Mouse (Mus musculus) adrenal gland, adult 8-10 months (tissue): ENCODE data around the gene Ripor3. TPM values are rescaled to one million over a fixed set of nuclear protein-coding genes. Genes with fewer than 3 reads are reported as not detected.
A peak's percentile ranks its signal among the peaks of the same experiment; 100 is the strongest.

Experiments used
- DNase-seq: peaks from one replicate; pipeline ENCODE4 v3.0.0; 2022
- total RNA-seq, 4 experiments: library from RNA; stranded (reverse); gene quantifications; 2 replicates each; pipeline ENCODE4 v1.2.4; 2022

The Ripor3 gene
- total RNA-seq, 4 experiments from 2014 or later, result 1.5 to 4.4 (median 3.3) TPM

DNA sequence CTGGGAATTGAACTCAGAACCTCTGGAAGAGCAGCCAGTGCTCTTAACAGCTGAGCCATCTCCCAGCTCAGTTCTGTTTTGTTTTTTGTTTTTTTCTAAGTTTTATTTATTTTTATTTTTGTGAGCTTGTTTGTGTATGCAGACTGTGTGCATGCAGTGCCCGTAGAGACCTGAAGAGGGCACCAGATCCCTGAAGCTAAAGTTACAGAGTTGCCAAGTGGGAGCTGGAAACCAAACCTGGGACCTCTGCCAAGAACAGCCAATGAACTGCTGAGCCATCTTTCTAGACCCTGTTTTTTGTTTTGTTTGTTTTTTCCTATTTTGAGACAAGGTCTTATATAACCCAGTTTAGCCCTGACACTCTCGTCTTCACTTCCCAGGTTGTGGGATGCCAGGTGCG lies 18.0 kb upstream of the Ripor3 start:
- no peak for DNase-seq

DNA sequence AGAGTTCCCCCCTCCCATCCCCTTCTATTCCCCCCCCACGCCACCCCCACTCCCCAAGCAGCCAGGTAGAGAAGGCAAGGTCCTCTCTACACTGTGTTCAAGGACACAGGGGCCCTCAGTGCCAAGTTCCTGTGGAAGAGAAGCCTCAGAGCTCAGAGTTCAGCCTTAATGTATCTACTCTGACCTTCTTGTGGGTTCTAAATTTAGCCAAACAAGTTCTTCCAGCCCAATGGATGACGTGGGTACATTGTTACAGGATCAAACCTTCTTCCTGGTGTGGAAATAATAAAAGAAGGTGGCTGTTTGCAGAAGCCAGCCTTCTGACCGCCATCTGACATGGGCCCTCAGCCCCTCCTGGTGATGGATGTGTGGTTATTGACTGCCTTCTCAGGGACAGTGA lies 16.0 kb upstream of the Ripor3 start:
- DNase-seq, result no peak

DNA sequence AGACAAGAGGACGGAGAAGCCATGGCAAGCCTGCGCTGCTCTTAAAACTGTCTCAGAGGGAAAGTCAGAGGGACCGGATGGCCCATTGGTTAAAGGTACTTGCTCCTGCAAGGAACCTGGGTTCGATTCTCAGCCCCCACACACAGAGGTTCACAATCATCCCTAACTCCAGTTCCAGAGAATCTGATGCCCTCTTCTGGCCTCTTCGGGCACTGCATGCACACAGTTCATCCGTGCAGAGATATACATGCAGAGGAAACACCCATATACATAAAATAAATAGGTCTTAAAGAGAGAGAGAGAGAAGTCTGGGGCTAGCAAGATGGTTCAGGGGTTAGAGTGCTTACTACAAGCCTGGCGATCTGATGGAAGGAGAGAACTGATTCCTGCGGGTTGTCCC lies 15.5 kb upstream of the Ripor3 start:
- no peak for DNase-seq

DNA sequence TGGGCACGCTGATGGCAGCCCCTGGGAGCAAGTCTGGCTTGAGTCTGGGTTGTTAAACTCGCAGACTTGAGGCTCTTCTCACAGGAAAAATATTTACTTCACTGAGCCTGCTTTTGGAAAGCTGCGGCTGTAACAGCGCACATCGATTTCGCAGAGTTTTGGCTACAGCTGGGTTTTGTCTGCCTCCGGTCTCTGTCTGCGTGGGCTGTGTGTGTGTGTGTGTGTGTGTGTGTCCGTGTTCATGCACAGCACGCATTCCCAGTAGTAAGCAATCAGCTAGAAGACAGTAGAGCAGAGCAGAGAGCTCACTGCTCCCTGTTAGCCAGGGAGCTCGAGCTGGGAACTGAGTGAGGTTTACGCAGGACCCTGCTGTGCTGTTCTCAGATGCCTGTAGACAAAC lies 14.8 kb upstream of the Ripor3 start:
- no peak for DNase-seq

DNA sequence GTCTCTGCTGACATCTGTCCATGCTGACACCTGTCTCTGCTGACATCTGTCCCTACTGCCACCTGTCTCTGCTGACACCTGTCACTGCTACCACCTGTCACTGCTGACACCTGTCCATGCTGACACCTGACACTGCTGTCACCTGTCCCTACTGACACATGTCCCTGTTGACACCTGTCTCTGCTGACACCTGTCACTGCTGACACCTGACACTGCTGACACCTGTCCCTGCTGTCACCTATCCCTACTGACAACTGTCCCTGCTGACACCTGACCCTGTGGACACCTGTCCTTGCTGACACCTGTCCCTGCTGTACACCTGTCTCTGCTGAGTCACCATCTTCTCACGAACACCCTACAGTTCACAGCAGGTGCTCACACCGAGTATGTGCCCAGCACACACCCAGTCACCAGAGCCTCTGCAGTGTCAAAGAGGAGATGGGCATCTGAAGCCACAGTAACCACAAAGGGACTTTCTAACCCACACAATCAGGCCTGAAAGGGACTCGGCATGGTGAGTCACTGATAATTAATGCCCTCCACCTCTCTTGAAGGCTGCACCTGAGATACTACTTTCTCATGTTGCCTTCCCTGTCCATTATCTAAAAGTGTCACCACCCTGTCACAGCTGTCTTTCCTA lies 13.5 kb upstream of the Ripor3 start:
- no peak for DNase-seq

DNA sequence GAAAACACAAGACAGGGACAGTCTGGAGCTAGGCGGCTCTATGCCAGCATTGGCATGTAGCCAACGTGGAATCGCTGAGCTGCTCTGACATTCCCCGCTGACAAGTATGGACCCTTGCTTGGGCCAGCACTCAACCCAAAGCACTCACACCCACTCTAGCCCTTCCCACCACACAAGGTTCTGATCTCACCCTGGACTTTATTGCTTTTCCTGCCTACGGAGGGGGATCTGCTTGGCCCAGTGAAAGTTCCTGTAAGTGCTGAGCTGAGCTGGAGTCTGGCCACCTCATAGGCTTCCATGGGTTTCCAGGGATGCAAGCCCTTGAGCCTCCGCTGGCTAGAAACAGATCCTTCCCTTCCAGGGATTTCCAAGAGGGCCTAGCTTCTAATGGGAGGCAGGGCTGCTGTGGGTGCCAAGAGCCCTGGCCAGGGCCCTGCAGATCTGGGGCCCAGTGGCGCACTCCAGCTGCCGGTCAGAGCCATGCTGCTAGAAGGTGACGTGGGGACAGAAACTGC lies 8.8 kb upstream of the Ripor3 start:
- no peak for DNase-seq

DNA sequence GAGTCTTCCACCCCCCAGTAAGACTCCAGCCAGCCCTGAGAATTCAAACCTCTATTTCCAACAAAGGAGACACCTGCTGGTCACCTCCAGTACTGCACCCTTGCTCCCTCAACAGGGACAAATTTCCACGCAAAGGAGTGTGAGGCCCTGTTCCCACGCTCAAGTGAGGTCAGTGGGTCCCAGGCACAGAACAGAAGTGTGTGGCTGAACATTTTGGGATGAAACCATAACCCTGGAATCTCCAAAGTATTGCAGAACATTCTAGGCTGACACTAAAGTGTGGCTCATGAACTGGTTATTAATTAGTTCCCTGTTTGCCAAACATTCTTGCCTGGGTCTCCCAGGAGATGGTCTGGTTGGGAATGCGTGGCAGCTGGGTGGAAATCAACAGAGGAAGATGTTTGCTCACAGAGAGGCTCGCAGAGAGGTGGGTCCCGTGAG lies 6.6 kb upstream of the Ripor3 start:
- DNase-seq, result peak; percentile 27

DNA sequence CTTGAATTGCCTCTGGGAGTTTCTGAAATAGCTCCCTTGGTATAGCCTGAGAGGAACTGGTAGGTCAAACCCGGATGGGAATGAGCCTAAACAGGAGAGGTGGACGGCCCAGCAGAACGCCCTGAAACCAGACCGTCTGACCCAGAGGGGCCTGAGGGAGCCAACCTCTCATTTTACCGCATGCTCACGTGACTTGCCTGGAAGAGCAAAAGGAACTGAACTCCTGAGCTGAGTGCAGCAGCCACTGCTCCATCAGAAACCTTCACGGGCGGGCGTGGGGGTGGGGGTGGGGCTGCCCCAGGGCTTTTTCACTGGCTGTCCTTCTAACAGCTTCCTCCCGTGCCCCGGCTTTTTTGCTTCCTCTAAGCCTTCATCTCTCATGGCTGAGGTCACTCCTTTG lies 475 bp upstream of the Ripor3 start:
- no peak for DNase-seq

DNA sequence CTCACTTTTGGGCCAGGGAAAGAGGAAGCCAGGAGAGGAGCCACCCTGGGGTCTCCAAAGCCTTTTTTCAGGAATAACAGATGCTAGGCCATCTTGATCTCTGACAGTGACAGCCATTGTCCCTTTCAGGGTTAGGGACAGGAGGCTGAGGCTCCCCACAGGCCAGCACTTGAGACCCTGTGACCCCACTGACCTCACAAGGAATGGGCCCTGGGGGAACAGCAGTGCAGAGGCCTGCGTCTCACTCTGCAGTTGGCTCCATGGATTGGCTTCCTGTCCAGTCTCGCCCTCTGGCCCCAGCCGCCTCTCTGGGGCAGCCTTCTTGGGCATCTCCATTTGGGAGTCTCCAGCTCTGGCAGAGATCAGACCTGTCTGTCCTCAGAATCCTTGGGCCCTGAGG lies 2.3 kb downstream of the Ripor3 start:
- DNase-seq, result no peak

DNA sequence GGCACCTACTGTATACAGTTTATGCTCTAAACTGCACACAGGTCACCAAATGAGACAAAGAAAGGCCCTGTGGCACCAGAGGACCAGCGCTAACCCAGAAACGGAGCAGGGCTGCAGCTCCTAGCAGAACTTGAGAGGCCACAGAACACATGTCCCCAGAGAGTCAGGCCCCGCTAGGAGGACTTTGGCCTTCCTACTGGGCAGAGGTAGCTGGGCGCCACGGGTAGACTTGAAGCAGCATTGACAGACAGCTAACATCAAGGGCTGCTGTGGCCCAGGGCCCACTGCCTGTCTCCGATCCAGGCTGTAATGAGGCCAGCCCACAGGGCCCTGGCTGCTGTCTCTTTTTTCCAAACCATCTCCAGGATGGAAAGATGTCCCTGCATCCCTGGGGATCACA lies 3.9 kb downstream of the Ripor3 start:
- DNase-seq, result no peak

DNA sequence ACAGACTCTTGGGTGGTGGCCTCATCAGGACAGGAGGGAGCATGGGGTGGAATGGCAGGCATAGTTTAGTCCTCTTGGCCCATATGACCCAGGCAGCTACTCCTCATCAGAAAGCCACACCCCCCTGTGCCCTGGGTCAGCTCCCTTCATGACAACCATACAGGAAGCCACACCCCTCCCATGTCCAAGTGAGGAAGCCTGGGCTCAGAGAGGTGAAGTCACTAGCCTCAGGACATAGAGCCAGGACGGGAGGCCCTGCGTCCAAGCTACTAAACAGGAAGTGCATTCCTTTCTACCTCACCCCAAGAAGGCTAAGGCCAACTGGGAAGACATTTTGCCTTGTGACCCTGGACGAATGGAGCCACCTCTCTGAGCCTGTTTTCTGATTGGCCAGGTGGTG lies 4.8 kb downstream of the Ripor3 start:
- DNase-seq, result no peak

DNA sequence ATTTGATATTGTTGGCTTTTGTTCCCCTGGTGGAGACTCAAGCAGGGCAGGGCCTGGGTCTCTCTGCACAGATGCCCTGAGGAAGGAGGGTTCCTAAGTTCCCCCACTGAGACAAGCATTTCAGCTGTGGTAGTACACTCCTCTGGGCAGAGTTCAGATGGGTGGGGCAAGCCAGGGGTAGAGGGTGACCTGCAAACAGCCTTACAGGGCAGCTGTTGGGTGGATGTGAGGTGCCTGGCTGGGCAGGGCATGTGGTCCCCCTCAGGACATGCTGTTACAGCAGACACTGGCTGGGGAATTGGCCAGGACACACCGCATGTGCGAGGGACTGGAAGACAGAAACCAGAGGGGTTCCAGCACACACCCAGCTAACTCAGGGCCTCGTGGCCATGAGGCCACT lies 5.4 kb downstream of the Ripor3 start:
- no peak for DNase-seq

DNA sequence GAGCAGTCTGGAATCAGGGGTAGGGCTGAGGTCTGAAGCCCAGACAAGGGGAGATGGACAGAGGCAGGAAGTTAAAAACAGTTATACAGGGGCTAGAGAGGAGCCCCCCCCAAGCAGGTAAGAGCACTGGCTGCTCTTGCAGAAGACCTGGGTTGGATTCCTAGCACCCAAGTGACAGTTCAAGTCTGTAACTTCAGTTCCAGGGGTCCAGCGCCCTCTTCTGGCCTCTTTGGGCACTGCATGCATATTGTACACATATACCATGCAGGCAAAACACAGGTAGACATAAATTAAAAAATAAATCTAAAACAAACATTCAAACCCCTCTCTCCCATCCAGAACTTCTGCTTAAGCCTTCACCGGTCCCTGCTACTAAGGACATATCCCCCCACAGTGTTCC lies 6.0 kb downstream of the Ripor3 start:
- no peak for DNase-seq

DNA sequence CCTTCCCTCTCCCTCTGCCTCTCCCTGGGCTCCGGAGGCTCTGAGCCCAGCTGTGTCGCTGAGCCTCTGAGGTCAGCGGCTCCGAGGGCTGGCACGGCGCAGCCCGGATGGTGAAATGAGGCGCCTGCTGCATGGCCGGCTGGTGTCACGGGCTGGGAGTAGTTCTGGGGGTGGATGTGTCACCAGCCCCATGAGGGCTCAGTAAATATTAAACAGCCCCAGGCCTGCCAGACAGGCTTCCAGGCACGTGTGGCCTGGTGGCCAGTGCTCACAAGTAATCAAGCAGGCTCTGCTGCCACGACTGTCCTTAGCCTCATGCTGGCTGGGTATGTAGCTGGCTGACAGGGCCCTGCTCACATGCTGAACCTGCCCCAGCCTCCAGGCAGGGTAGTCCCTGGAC lies 7.0 kb downstream of the Ripor3 start:
- no peak for DNase-seq

DNA sequence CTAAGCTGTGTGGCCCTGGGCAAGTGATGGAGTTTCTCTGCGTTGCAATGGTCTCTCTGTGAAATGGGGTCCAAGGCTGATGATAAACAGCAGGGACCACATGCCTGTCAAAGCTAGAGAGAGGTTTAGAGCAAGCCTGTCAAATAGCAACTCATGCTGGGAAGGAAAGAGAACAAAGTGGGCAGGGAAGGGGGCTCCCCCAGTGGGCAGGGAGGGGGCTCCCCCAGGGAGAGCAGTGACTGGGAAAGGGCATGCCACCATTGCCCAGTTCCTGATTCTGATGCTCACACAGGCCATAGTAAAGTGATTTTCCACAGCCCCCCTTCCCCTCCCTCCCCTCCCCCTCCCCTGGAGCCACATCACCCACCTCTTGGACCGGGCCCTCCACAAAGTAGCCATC lies 7.5 kb downstream of the Ripor3 start:
- DNase-seq, result no peak

DNA sequence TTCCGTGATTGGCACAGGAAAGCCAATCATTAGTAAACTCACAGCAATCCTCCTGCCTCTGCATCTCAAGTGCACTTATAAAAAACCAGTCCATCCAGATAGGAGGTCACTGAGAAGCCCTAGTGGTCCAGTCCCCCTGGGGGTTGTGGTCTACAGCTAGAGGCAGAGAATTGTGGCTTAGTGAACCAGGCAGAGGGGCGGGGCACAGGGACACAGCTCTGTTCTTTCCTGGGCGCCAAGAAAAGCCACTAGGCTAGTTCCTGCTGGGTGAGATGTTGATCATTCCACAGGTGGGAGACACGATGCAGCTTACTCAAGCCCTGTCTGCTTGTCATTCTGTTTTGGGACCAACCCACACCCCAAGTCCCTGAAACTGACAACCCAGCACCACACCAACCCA lies 8.2 kb downstream of the Ripor3 start:
- DNase-seq, result no peak

DNA sequence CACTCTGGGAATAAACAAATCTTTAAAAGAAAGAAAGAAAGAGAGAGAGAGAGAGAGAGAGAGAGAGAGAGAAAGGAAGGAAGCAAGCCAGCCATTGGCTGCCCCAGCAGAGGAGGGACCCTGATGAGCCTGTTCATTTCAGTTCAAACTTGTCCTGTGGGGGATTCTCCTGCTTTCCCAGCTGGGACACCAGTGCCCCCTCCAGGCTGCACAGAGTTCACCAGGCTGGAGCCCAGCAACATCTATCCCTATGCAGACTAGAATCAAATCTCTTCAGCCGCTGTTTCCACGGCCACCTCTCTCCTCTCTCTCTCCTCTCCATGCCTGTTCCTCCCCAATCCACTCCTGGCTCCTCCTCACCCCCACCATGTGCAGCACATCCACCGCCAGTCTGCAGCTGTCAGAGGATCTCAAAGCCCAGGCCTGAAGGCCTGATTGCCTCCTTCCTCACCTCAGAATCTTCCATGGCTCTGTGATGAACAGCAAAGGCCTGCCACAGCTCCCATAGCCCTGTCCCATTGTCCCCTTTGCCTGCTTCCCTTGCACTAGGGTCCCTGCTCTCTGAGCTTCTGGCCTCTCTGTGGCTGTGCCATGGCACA lies 11.2 kb downstream of the Ripor3 start:
- DNase-seq, result no peak

DNA sequence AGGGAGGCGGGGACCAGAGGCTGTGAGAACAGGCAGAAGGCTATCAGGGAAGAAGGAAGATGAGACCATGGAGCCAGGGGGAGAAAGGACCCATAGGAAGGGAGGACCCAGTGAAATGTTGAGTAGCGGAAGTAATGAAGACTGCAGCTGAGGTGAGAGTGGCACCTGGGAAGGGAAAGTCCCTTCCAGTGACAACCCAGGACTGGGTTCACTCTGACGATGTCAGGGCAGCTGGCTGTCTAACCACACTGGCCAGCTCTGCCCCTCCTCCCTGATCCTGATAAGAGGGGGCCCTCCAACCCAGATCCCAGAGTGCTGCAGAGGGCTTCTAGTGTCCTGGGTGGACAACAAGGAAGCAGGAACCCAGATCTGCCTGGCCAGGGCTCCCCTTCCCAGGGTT lies 12.9 kb downstream of the Ripor3 start:
- no peak for DNase-seq

DNA sequence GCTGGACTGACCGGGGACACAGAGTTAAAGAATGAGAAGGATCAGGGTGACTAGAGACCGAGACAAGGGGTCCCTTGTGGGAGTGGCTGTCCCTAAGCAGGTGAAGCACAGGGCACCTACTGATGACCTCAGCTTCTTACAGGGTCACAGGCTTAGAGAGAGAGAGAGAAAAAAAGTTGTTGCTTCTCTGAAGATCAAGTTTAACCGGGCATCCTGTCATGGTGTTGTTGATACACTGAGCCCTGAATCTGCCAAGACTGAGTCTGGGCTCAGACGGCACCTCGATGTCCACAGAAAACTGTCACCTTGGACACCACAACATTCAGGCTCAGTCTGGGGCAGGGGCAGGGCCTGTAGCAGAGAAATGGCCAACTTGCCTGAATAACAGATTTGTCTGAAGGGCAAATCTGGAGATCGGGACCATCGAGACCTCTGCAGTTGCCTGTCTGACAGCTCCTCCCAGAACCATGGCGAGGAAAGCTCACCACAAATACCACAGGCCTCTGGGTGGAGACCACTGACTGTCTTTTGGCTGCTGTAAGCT lies 13.7 kb downstream of the Ripor3 start:
- DNase-seq, result no peak

DNA sequence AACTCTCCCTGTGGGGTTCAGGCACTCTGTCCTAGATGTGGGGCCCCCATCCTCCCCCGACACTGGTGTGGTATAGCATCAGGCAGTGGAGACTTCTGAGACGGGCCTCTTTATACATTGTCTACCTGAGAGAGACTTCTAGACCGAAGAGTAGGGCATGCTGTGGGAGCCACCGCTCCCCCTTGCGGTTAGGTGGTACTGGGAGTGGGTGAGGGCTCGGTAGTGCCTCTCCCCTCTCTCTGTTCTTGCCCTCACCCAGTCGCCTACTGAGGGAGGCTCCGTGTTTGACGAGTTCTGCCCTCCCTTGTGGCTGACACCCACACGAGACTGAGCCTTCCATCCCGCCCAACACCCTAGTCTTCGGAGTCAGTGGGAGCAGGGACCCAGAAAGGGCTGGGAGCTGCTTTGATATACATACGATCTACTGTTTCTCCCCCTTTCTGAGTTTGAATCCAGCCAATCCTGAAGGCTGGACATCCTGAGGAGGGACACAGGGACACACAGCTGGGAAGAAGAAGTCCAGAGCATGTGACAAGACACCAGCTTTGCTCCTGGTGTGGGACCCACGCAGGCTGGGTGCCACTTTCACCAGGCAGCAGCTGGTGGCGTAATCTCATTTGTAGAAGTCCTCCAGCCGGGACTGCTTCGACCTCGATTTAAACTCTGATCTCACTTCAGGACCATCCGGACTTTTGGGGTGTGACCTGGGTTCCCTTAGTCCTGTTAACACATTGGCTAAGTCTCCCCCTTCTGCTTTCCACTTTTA lies 14.4 kb downstream of the Ripor3 start:
- DNase-seq, result no peak

DNA sequence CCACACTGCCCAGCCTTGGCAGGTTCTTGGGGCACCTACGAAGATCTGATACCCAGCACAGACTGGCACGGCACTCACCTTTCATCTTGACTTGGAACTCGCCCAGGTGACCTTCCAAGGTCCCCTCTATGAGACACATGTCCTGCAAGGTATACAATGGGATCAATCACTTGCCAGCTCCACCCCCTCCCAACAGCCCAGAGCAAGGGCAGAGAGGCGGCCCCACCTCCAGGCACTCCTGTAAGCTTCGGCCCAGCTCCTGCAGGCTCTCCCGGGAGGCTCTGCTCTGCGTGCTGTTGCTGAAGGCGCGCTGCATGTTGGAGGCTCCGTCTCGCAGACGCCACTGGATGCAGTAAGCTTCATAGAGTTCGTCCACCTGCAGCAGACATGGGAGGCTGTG lies 17.2 kb downstream of the Ripor3 start:
- no peak for DNase-seq

DNA sequence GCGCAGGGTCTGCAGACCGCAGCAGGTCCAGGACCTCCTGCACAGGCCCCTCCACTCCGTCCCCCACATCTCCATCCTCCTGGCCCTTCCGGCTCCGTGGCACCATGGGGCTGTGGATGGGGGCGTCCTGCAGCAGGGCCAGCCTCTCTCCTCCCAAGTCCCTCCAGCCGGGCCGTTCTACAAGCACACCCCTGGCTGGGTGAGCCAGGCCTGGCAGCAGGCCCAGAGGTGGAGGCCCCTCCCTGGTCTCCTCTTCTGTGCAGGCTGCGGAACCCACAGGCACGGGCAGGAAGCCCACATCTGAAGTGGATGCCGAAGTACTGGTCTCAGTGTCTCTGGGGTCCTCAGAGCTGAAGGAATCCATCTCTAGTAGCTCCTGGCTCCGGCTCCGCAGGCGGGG lies 21.1 kb downstream of the Ripor3 start:
- DNase-seq, result no peak

DNA sequence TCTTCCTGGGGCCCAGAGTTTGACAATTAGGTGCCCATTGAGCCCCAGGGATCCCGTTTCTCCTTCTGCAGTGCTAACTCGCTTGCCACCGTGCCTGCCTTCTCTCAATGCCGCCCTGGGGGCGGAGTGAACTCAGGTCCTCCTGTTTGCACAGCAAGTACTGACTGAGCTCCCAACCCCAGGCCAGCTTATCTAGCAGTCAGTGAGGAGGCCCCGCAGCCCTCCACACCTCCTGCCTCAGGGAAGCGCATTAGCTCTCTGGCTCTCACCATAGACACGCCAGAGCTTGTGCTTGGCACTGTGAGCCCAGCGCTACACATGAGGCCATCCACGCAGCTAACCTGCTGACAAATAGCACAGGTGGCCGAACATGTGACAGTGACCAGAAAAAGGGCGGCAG lies 22.8 kb downstream of the Ripor3 start:
- DNase-seq, result no peak

DNA sequence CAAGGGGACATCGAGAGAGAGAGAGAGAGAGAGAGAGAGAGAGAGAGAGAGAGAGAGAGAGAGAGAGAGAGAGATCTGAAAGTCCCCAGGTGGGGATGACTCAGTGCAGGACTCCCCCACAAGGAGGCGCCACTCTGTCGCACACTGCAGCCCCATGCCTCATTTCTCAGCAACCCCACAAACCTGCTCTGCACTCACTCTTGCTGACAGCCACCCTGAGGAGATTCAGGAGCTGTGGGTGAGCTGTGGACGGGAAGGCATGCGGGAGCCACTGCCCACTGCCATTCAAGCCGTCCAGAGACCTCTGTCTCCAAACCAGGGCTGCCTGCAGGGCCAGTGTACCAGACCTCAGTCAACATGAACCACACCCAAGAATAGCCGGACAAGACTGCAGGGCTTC lies 23.7 kb downstream of the Ripor3 start:
- no peak for DNase-seq
